8 mouse cellular contexts compared by ENCODE assay signal in the genomic region with DNA sequence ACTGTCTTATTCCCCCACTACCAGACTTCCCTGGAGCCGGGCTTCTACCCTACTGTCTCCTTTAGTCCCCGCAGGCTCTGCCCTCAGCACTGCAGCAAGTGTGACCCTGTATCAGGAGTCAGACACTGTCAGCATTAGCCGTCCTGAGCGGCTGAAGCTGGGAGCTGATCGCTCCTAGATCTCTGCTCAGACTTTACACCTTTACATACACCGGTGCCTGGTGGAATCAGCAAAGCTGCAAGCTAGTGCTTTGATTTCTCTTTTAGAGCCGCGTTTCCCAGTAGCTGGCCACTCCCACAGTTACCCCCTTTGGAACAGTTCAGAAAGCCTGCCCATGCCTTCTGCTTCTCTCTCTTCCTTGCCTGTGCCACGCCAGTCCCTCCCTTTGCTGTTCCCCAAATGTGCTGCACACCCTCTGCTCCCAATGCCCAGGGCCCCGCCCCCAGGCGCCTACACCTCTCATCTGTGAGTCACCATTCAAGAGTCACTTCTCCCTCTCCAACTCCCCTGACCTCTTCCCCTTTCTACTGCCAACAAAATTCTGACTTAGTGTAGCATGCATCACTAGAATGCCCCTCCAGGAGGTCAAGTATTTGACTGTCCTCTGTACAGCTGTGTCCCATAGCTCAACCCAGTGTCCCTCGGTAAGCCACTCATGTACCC. TPM values are rescaled to one million over a fixed set of nuclear protein-coding genes. Genes with fewer than 3 reads are reported as not detected.
DNase-seq lines count a peak whose midpoint lies in the region; ATAC-seq and TF ChIP-seq lines count a peak whose summit lies in the region.

No protein-coding gene starts in this region.

- H3K36me3 ChIP-seq in E14TG2a.4 (ENCODE audit: insufficient read depth, low read length): no peaks in the 10 kb centered on the region
- H3K36me3 ChIP-seq in heart, adult 2 months (ENCODE audit: control insufficient read depth, insufficient read depth, low read length): no peaks in the 10 kb centered on the region
- no peaks in the 10 kb centered on the region for H3K36me3 ChIP-seq in kidney, embryonic 14.5 days (ENCODE audit: control insufficient read depth, insufficient read depth, low read length)

- 0 out of 2 replicates have a peak, but pooled peaks cover 13% of the 10 kb centered on the region for H3K27me3 ChIP-seq in E14TG2a.4 (ENCODE audit: insufficient read depth, low read length)
- H3K27me3 ChIP-seq in heart, adult 2 months (ENCODE audit: control insufficient read depth, insufficient read depth, low read length): no peaks in the 10 kb centered on the region
- no peaks in the 10 kb centered on the region for H3K27me3 ChIP-seq in kidney, embryonic 14.5 days (ENCODE audit: control insufficient read depth, insufficient read depth, low read length)

- 36% methylated on average over 12 of the region's 12 CpGs for WGBS in heart, adult 2 months
- WGBS in kidney, embryonic 14.5 days: 19% methylated on average over 12 of the region's 12 CpGs

- peak overlapping the region; percentile 16; the same call in 1 of the 2 replicates for H3K9ac ChIP-seq in heart, adult 2 months (ENCODE audit: low read depth, low read length)
- H3K9ac ChIP-seq in kidney, embryonic 14.5 days (ENCODE audit: low read depth, low read length): no peak overlapping the region

- no peak for TF ChIP-seq EP300 in heart, adult 2 months (IDR thresholded peaks at IDR 0.05; ENCODE audit: insufficient read depth, low read depth, low read length)

- no peak for TF ChIP-seq CTCF in E14TG2a.4 (conservative IDR thresholded peaks at IDR 0.05; ENCODE audit: low read length)
- TF ChIP-seq CTCF in heart, adult 2 months (IDR thresholded peaks at IDR 0.05): no peak

- peaks cover 85% of the 10 kb centered on the region for H3K4me1 ChIP-seq in E14TG2a.4 (replicated peaks; ENCODE audit: low read depth, low read length)
- no peaks in the 10 kb centered on the region; the same call in 1 of the 2 replicates for H3K4me1 ChIP-seq in heart, adult 2 months (ENCODE audit: control insufficient read depth, insufficient read depth, low read length)
- peaks cover 9% of the 10 kb centered on the region; the same call in 1 of the 2 replicates for H3K4me1 ChIP-seq in kidney, embryonic 14.5 days (ENCODE audit: control insufficient read depth, insufficient read depth, low read length)

- peak overlapping the region; percentile 58 for H3K4me3 ChIP-seq in E14TG2a.4 (replicated peaks; ENCODE audit: low read length)
- no peak overlapping the region for H3K4me3 ChIP-seq in heart, adult 2 months
- H3K4me3 ChIP-seq in kidney, embryonic 14.5 days (ENCODE audit: low read length): no peak overlapping the region

- ATAC-seq in kidney, embryonic 14.5 days (ENCODE audit: low FRiP score, low TSS enrichment): peak; percentile 65; the same call in 1 of the 2 replicates

- H3K79me2 ChIP-seq in heart, adult 2 months (replicated peaks; ENCODE audit: control insufficient read depth, insufficient read depth, low read length): no peaks in the 10 kb centered on the region

- peak; percentile 14 for DNase-seq in embryo, embryonic 10.5 days (ENCODE audit: low spot score)
- no peak for DNase-seq in embryo, embryonic 9.5 days (ENCODE audit: extremely low spot score)
- DNase-seq in cerebellum, adult 11-12 months: peak; percentile 76
- DNase-seq in heart, adult 2 months: peak; percentile 60 to 79
- peak; percentile 88 for DNase-seq in lung, postnatal 10 days
- DNase-seq in spleen, postnatal 36 days (ENCODE audit: low spot score in 2 of 2): peak; percentile 65 to 69

- intact Hi-C loops in heart, adult 2 months (cut with DNase I): no loop called here

- H3K4me2 ChIP-seq in kidney, embryonic 14.5 days (replicated peaks; ENCODE audit: low read depth, low read length): peak overlapping the region; percentile 36

- H3K9me3 ChIP-seq in E14TG2a.4 (ENCODE audit: low read length): no peaks in the 10 kb centered on the region; the same call in 1 of the 2 replicates
- no peaks in the 10 kb centered on the region for H3K9me3 ChIP-seq in kidney, embryonic 14.5 days (ENCODE audit: control insufficient read depth, low read length)

- H3K27ac ChIP-seq in heart, adult 2 months: no peak overlapping the region
- H3K27ac ChIP-seq in kidney, embryonic 14.5 days (ENCODE audit: low read depth, low read length): no peak overlapping the region

- no peak for TF ChIP-seq POLR2A in heart, adult 2 months (IDR thresholded peaks at IDR 0.05; ENCODE audit: insufficient read depth, low read depth, low read length)

RNA-seq across cellular contexts. Expression of a gene that starts 20.9 kb away (rescaled TPM):
- 1 to 10 TPM; 8.8 to 9.9 TPM for total RNA-seq in heart, adult 2 months (2021)
- 9.2 and 14.1 TPM in 2 replicates for polyA plus RNA-seq in heart, adult 2 months (2012; rRNA removed)
- polyA plus RNA-seq in kidney, embryonic 14.5 days (2014; fragmentation: Nextera tagmentation; extraction: Ambion mirVana): 19.5 and 30.3 TPM in 2 replicates
